Mouse (Mus musculus) spleen, postnatal 14 days (tissue): ENCODE measurements around the gene Ywhaq.
A peak's percentile ranks its signal among the peaks of the same experiment; 100 is the strongest.
"Not testable (repeated sequence)": the region's sequence is repeated elsewhere in the genome, so short reads cannot be mapped to it uniquely, and the experiment has no call there.

Source experiments
- DNase-seq, 2 experiments: peaks; one replicate each; pipeline ENCODE4 v3.0.0; 2021 to 2022; ENCODE audit warnings: low spot score in 2 of 2

Ywhaq gene

GRCm38 (mm10) chr12:21409651-21410050 is 7.8 kb downstream of the Ywhaq start:
- DNase-seq, result no peak

GRCm38 (mm10) chr12:21408789-21409367 is 8.6 kb downstream of the Ywhaq start:
- DNase-seq, result no peak

- DNase-seq, result no peak
Observed at GRCm38 (mm10) chr12:21402771-21403170, 14.7 kb downstream of the Ywhaq start.

GRCm38 (mm10) chr12:21386201-21386600 is 31.2 kb downstream of the Ywhaq start:
- DNase-seq, result no peak

GRCm38 (mm10) chr12:21378765-21379346 is 38.6 kb downstream of the Ywhaq start:
- DNase-seq, result not testable (repeated sequence)

- no peak for DNase-seq
Observed at GRCm38 (mm10) chr12:21375376-21376157, 41.9 kb downstream of the Ywhaq start.

- no peak for DNase-seq
Observed at GRCm38 (mm10) chr12:21373820-21374475, 43.5 kb downstream of the Ywhaq start.

- peak; percentile 89 to 94 for DNase-seq
Observed at GRCm38 (mm10) chr12:21373100-21373819, 44.2 kb downstream of the Ywhaq start, which contains the start of gene Adam17. TSS of gene Adam17 (minus strand) at chr12:21373632.

GRCm38 (mm10) chr12:21370035-21370611 is 47.3 kb downstream of the Ywhaq start:
- DNase-seq, result no peak

- no peak for DNase-seq
Observed at GRCm38 (mm10) chr12:21369087-21369410, 48.4 kb downstream of the Ywhaq start.

GRCm38 (mm10) chr12:21368376-21369086 is 48.9 kb downstream of the Ywhaq start:
- no peak for DNase-seq

GRCm38 (mm10) chr12:21364624-21365435 is 52.6 kb downstream of the Ywhaq start:
- no peak for DNase-seq

GRCm38 (mm10) chr12:21363195-21363594 is 54.2 kb downstream of the Ywhaq start:
- DNase-seq, result no peak

- no peak for DNase-seq
Observed at GRCm38 (mm10) chr12:21362686-21363085, 54.8 kb downstream of the Ywhaq start.

GRCm38 (mm10) chr12:21353681-21354080 is 63.8 kb downstream of the Ywhaq start:
- DNase-seq, result no peak

- no peak for DNase-seq
Observed at GRCm38 (mm10) chr12:21350113-21350876, 67.1 kb downstream of the Ywhaq start.

- no peak for DNase-seq
Observed at GRCm38 (mm10) chr12:21346972-21347371, 70.5 kb downstream of the Ywhaq start.

GRCm38 (mm10) chr12:21340674-21341073 is 76.8 kb downstream of the Ywhaq start:
- DNase-seq, result no peak
